Mouse (Mus musculus) B cell, adult (primary cell): ENCODE results near the gene Vmn1r176. TPM values are rescaled to one million over a fixed set of nuclear protein-coding genes. Genes with fewer than 3 reads are reported as not detected.

Experiments used
- total RNA-seq: library from RNA; stranded (reverse); gene quantifications from 4 replicates; pipeline ENCODE4 v1.2.4, GENCODE M21; 2023; ENCODE audit not compliant: inconsistent age

The Vmn1r176 gene
- total RNA-seq: not detected in 4 replicates

DNA sequence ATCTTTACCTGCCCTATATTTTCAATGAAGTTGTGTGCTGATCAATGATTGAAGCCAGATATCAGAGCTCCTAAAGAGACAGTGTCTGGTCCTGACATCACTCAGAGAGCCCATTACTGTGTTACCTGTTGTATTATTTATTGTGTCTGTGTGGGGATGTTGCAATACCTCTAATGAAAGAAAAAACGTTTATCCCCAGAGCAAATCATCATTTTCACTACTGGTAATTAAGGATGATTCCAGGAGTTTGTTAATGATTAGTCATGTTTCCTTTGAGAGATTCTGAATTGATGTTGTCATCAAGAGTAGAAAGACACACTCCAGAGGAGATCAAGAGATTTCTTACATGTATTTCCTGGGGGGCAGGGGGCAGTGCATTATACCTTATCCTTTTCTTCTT lies at the start of gene Vmn1r176:
TSS of gene Vmn1r176 (minus strand) at position 101 of the 400 bp plus-strand sequence.

DNA sequence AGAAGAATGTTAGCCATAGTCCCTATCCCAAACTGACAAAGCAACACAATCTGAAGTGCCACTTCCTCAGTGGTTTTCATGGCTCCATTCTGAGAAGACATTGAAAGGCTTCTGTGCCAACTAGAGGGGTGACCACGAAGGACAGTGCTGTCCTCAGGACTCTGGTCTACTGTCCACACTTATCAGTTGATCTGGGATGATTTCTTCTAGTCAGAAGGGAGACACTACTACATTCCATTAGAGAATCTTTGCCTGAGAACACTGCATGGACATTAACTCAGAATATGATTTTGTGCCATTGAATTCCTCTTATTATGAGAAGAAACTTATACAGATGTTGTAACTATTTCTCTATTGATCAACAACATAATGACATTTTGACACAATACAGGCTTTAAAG lies 29.2 kb upstream of the Vmn1r176 start, which contains the start of gene Vmn1r177:
TSS of gene Vmn1r177 (minus strand) at position 101 of the 400 bp plus-strand sequence.

DNA sequence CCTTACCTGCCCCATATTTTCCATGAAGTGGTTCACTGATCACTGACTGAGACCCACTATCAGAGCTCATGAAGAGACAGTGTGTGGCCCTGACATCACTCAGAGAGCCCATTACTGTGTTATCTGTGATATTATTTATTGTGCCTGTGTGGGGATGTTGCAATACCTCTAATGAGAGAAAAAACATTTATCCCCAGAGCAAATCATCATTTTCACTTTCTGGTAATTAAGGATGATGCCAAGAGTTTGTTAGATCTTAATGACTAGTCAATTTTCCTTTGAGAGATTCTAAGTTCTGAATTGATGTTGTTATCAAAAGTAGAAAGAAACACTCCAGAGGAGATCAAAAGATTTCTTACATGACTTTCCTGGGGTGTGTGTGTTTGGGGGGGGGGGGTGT lies 26.6 kb downstream of the Vmn1r176 start, which contains the start of gene Vmn1r175:
TSS of gene Vmn1r175 (minus strand) at position 101 of the 400 bp plus-strand sequence.

Other genes starting within 250 kb of the Vmn1r176 start
- gene Vmn1r170, start 231.2 kb downstream of the Vmn1r176 start, total RNA-seq: not detected in 4 replicates
- gene Vmn1r171, start 206.7 kb downstream of the Vmn1r176 start, total RNA-seq: not detected in 4 replicates
- gene Vmn1r172, start 179.1 kb downstream of the Vmn1r176 start, total RNA-seq: not detected in 4 replicates
- gene Vmn1r173, start 136.7 kb downstream of the Vmn1r176 start, total RNA-seq: not detected in 4 replicates
- gene Vmn1r174, start 85.1 kb downstream of the Vmn1r176 start, total RNA-seq: not detected in 4 replicates
- gene Vmn1r175, start 26.7 kb downstream of the Vmn1r176 start, total RNA-seq: not detected in 4 replicates
- not detected in 4 replicates for gene Vmn1r177, start 29.1 kb upstream of the Vmn1r176 start, total RNA-seq
- not detected in 4 replicates for gene Vmn1r178, start 54.6 kb upstream of the Vmn1r176 start, total RNA-seq
- not detected in 4 replicates for gene Vmn1r179, start 89.6 kb upstream of the Vmn1r176 start, total RNA-seq
- not detected in 4 replicates for gene Vmn1r180, start 113.3 kb upstream of the Vmn1r176 start, total RNA-seq
- not detected in 4 replicates for gene Vmn1r181, start 137.2 kb upstream of the Vmn1r176 start, total RNA-seq
- not detected in 4 replicates for gene V1rd19, start 164.3 kb upstream of the Vmn1r176 start, total RNA-seq
- not detected in 4 replicates for gene Vmn1r183, start 215.9 kb upstream of the Vmn1r176 start, total RNA-seq
- gene Zfp180, start 244.6 kb upstream of the Vmn1r176 start, total RNA-seq: 23.1 to 32.4 TPM (median 27.2 TPM) in 4 replicates